Mouse (Mus musculus): Measurements from ENCODE around the gene Arl2. TPM values are rescaled to one million over a fixed set of nuclear protein-coding genes. Genes with fewer than 3 reads are reported as not detected.
A peak's percentile ranks its signal among the peaks of the same experiment; 100 is the strongest.

Gene Arl2
- total RNA-seq, 2 experiments from 2014 or later = 57.7 to 67.5 TPM

DNA sequence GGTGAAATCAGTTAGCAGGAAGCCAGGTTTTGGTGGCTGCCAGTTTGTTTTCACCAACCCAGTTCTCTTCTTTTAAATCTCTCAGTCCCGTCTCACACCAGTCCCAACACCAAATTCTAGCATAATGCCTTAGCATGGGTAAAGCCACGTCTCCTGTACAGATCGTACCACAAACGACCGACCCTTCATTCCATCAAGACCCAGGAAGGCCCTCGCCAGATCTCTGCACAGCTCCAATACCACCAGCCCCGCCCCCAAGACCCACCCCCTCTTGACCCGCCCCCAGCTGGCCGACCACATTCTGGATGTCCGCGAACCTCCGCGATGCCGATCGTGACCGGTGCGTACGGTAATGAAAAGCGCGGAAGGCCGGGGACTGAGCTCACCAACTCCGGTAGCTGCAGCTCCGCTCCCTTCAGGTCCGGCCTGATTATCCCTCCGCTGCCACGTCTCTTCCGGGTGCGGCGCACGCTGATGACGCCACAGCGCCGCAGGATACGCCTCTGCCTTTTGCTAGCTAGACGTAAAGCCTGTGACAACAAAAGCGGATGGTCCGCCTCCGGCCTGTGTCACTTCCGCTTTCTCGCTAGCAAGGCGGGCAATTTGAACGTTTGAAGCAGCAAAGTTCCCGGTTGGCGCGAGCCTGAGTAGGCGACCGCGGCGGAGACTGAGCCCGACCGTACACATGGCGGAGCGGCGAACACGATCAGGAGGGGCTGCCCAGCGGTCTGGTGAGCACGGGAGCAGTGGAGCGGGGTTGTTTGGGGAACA, 56.7 kb downstream of the Arl2 start, which contains the start of the genes Zfpl1 and Cdca5:
Zfpl1 (minus strand) TSS at position 479 of the 771 bp plus-strand sequence.
Cdca5 (plus strand) TSS at position 506 of the 771 bp plus-strand sequence.
- intact Hi-C loops (cut with DNase I) = loop anchor here (1.0 kb wide), 1 partner anchor 27 kb away; the partner anchor contains the start of genes Fau and Mrpl49

More for the DNA sequence above, 56.7 kb downstream of the Arl2 start, which contains the start of the genes Zfpl1 and Cdca5:
- DNase-seq = peak; percentile 95 to 98

Other genes starting within 250 kb of the Arl2 start
- under 1 TPM; 0.57 to 0.64 TPM for gene Tigd3, start 247.4 kb downstream of the Arl2 start, total RNA-seq (2021)
- 10 to 100 TPM; 75.8 to 96.2 TPM for gene Dpf2, start 228.5 kb downstream of the Arl2 start, total RNA-seq (2021)
- gene Cdc42ep2, start 216.7 kb downstream of the Arl2 start, total RNA-seq (2021) = 1 to 10 TPM; 9.3 to 9.5 TPM
- gene Pola2, start 177.3 kb downstream of the Arl2 start, total RNA-seq (2021) = 10 to 100 TPM; 10.6 to 10.9 TPM
- not detected for gene Slc22a20, start 155.4 kb downstream of the Arl2 start, total RNA-seq (2021)
- 10 to 100 TPM; 34.7 to 35.2 TPM for gene Capn1, start 125.7 kb downstream of the Arl2 start, total RNA-seq (2021)
- gene Syvn1, start 95.0 kb downstream of the Arl2 start, total RNA-seq (2021) = 10 to 100 TPM; 19.4 to 26.4 TPM
- gene Mrpl49, start 83.8 kb downstream of the Arl2 start, total RNA-seq (2021) = 10 to 100 TPM; 36.2 to 39.7 TPM
- 100 to 1,000 TPM; 556 to 559 TPM for gene Fau, start 83.7 kb downstream of the Arl2 start, total RNA-seq (2021)
- gene Znhit2, start 80.4 kb downstream of the Arl2 start, total RNA-seq (2021) = 10 to 100 TPM; 11.3 to 11.5 TPM
- 1 to 10 TPM; 3.0 to 3.7 TPM for gene Tm7sf2, start 73.2 kb downstream of the Arl2 start, total RNA-seq (2021)
- 10 to 100 TPM; 23.9 to 25.0 TPM for gene Vps51, start 64.3 kb downstream of the Arl2 start, total RNA-seq (2021)
- not detected for gene Tmem262, start 61.5 kb downstream of the Arl2 start, total RNA-seq (2021)
- gene Gm28374, start 59.3 kb downstream of the Arl2 start, total RNA-seq (2021) = not detected
- gene Zfpl1, start 56.6 kb downstream of the Arl2 start, total RNA-seq (2021) = 10 to 100 TPM; 17.0 to 17.9 TPM
- under 1 TPM; 0.19 TPM for gene Cdca5, start 56.6 kb downstream of the Arl2 start, total RNA-seq (2021)
- gene AC131692.1, start 47.1 kb downstream of the Arl2 start, total RNA-seq (2021) = not detected
- gene Naaladl1, start 35.8 kb downstream of the Arl2 start, total RNA-seq (2021) = not detected
- gene Sac3d1, start 22.9 kb downstream of the Arl2 start, total RNA-seq (2021) = 1 to 10 TPM; 8.5 to 8.8 TPM
- 10 to 100 TPM; 12.8 to 13.3 TPM for gene Snx15, start 13.2 kb downstream of the Arl2 start, total RNA-seq (2021)
- gene Batf2, start 565 bp downstream of the Arl2 start, total RNA-seq (2021) = under 1 TPM; 0.69 to 0.89 TPM
- gene Majin, start 42.8 kb upstream of the Arl2 start, total RNA-seq (2021) = not detected
- not detected for gene Gpha2, start 84.8 kb upstream of the Arl2 start, total RNA-seq (2021)
- 10 to 100 TPM; 34.5 to 35.3 TPM for gene Ppp2r5b, start 94.3 kb upstream of the Arl2 start, total RNA-seq (2021)
- gene Atg2a, start 100.1 kb upstream of the Arl2 start, total RNA-seq (2021) = 10 to 100 TPM; 24.5 to 25.9 TPM
- 100 to 1,000 TPM; 105 to 151 TPM for gene Ehd1, start 135.2 kb upstream of the Arl2 start, total RNA-seq (2021)
- gene Cdc42bpg, start 164.9 kb upstream of the Arl2 start, total RNA-seq (2021) = 10 to 100 TPM; 10.9 to 11.9 TPM
- gene Men1, start 193.4 kb upstream of the Arl2 start, total RNA-seq (2021) = 10 to 100 TPM; 12.1 to 14.2 TPM
- 10 to 100 TPM; 36.4 to 56.7 TPM for gene Map4k2, start 199.6 kb upstream of the Arl2 start, total RNA-seq (2021)
- gene Sf1, start 222.1 kb upstream of the Arl2 start, total RNA-seq (2021) = 100 to 1,000 TPM in 1 of 2 experiments, 10 to 100 TPM in 1; 89.4 to 101 TPM
- gene Pygm, start 242.9 kb upstream of the Arl2 start, total RNA-seq (2021) = 1,000 to 10,000 TPM; 1,171 to 1,191 TPM

All from heart, postnatal 36 days (tissue).